10 mouse cellular contexts compared by ENCODE assay signal in genomic region chr12:102305069-102305836, GRCm38 (mm10). TPM values are rescaled to one million over a fixed set of nuclear protein-coding genes. Genes with fewer than 3 reads are reported as not detected.
DNase-seq lines count a peak whose midpoint lies in the region; ATAC-seq lines count a peak whose summit lies in the region.
"Had no signal": no experiment of that assay in that cellular context is flagged by ENCODE, and none has a peak within 500 bp of the region (broad histone marks: within the 10 kb centered on the region; RNA-seq: fewer than 3 reads in every experiment).

No protein-coding gene starts in this region.

- no peak overlapping the region for H3K4me2 ChIP-seq in hindbrain, embryonic 15.5 days
- no peak overlapping the region for H3K4me2 ChIP-seq in hindbrain, embryonic 11.5 days (replicated peaks; ENCODE audit: low read depth, low read length)
- H3K4me2 ChIP-seq in midbrain, embryonic 15.5 days = no peak overlapping the region
- no peak overlapping the region for H3K4me2 ChIP-seq in midbrain, embryonic 13.5 days (replicated peaks)
- no peak overlapping the region for H3K4me2 ChIP-seq in intestine, embryonic 14.5 days (ENCODE audit: low read length)
- no peak overlapping the region for H3K4me2 ChIP-seq in liver, embryonic 16.5 days (ENCODE audit: low read depth, low read length)
- H3K4me2 ChIP-seq: limb, embryonic 13.5 days had no signal

- no peaks in the 10 kb centered on the region for H3K27me3 ChIP-seq in hindbrain, embryonic 15.5 days
- H3K27me3 ChIP-seq in hindbrain, embryonic 11.5 days (ENCODE audit: control insufficient read depth, insufficient read depth, low read length) = no peaks in the 10 kb centered on the region
- no peaks in the 10 kb centered on the region for H3K27me3 ChIP-seq in midbrain, embryonic 15.5 days (replicated peaks)
- H3K27me3 ChIP-seq in midbrain, embryonic 13.5 days = no peaks in the 10 kb centered on the region
- no peaks in the 10 kb centered on the region for H3K27me3 ChIP-seq in intestine, embryonic 14.5 days (replicated peaks; ENCODE audit: control insufficient read depth, insufficient read depth, low read length)
- no peaks in the 10 kb centered on the region for H3K27me3 ChIP-seq in liver, embryonic 16.5 days (ENCODE audit: control insufficient read depth, insufficient read depth, low read depth, low read length)
- H3K27me3 ChIP-seq: limb, embryonic 13.5 days had no signal

- no peak for DNase-seq in hindbrain, embryonic 11.5 days (ENCODE audit: low spot score)
- no peak for DNase-seq in intestine, embryonic 14.5 days (ENCODE audit: low spot score)
- no peak for DNase-seq in left cerebral cortex, postnatal 25 days (ENCODE audit: low spot score in 2 of 2)
- DNase-seq in right cerebral cortex, postnatal 14 days = no peak
- DNase-seq: thymus, adult 2 months had no signal

- no peak for ATAC-seq in hindbrain, embryonic 15.5 days (ENCODE audit: low FRiP score, low read depth)
- ATAC-seq in hindbrain, embryonic 11.5 days (ENCODE audit: low FRiP score) = no peak
- 0 out of 2 replicates have a peak, but pooled peaks have one; percentile 16 for ATAC-seq in midbrain, embryonic 15.5 days (replicated peaks)
- ATAC-seq in midbrain, embryonic 13.5 days = no peak
- ATAC-seq in intestine, embryonic 14.5 days (replicated peaks; ENCODE audit: low FRiP score, low TSS enrichment, low read depth) = no peak
- ATAC-seq in liver, embryonic 16.5 days (ENCODE audit: low read depth) = peak; percentile 77

- 47% methylated on average over 10 of the region's 10 CpGs for WGBS in hindbrain, embryonic 15.5 days
- 58% methylated on average over 10 of the region's 10 CpGs for WGBS in hindbrain, embryonic 11.5 days
- WGBS in midbrain, embryonic 15.5 days = 61% methylated on average over 10 of the region's 10 CpGs
- 70% methylated on average over 10 of the region's 10 CpGs for WGBS in midbrain, embryonic 13.5 days
- 49% methylated on average over 10 of the region's 10 CpGs for whole genome bisulfite sequencing in intestine, embryonic 14.5 days
- WGBS in liver, embryonic 16.5 days (ENCODE audit: insufficient replicate concordance) = 44% methylated on average over 10 of the region's 10 CpGs

- H3K4me1 ChIP-seq in hindbrain, embryonic 15.5 days (replicated peaks) = peaks cover 52% of the 10 kb centered on the region
- H3K4me1 ChIP-seq in hindbrain, embryonic 11.5 days (replicated peaks; ENCODE audit: control insufficient read depth, insufficient read depth, low read length) = 0 out of 2 replicates have a peak, but pooled peaks cover 2% of the 10 kb centered on the region
- H3K4me1 ChIP-seq in midbrain, embryonic 15.5 days = peaks cover 13% of the 10 kb centered on the region
- peaks cover 23% of the 10 kb centered on the region for H3K4me1 ChIP-seq in midbrain, embryonic 13.5 days (replicated peaks)
- H3K4me1 ChIP-seq in intestine, embryonic 14.5 days (replicated peaks; ENCODE audit: control insufficient read depth, insufficient read depth, low read length) = peaks cover 55% of the 10 kb centered on the region
- peaks cover 50% of the 10 kb centered on the region for H3K4me1 ChIP-seq in liver, embryonic 16.5 days (ENCODE audit: control insufficient read depth, low read depth, low read length)

- no peaks in the 10 kb centered on the region for H3K36me3 ChIP-seq in hindbrain, embryonic 15.5 days
- H3K36me3 ChIP-seq in hindbrain, embryonic 11.5 days (ENCODE audit: control insufficient read depth, insufficient read depth, low read length) = no peaks in the 10 kb centered on the region
- H3K36me3 ChIP-seq in midbrain, embryonic 15.5 days (replicated peaks) = no peaks in the 10 kb centered on the region
- H3K36me3 ChIP-seq in midbrain, embryonic 13.5 days = no peaks in the 10 kb centered on the region
- no peaks in the 10 kb centered on the region for H3K36me3 ChIP-seq in intestine, embryonic 14.5 days (ENCODE audit: control insufficient read depth, insufficient read depth, low read length)
- H3K36me3 ChIP-seq in liver, embryonic 16.5 days (ENCODE audit: control insufficient read depth, insufficient read depth) = no peaks in the 10 kb centered on the region
- H3K36me3 ChIP-seq: limb, embryonic 13.5 days had no signal

- no peak overlapping the region for H3K9ac ChIP-seq in hindbrain, embryonic 15.5 days
- H3K9ac ChIP-seq in hindbrain, embryonic 11.5 days (ENCODE audit: low read depth, low read length) = no peak overlapping the region
- H3K9ac ChIP-seq in midbrain, embryonic 15.5 days = no peak overlapping the region
- H3K9ac ChIP-seq in midbrain, embryonic 13.5 days (replicated peaks) = no peak overlapping the region
- H3K9ac ChIP-seq in intestine, embryonic 14.5 days (ENCODE audit: low read length) = no peak overlapping the region
- no peak overlapping the region for H3K9ac ChIP-seq in liver, embryonic 16.5 days (ENCODE audit: low read depth, low read length)
- H3K9ac ChIP-seq: limb, embryonic 13.5 days had no signal

- intact Hi-C loops in left cerebral cortex, postnatal 25 days (cut with DNase I) = loop anchor here (2.0 kb wide), 1 partner anchor 114 kb away; no protein-coding TSS in a partner anchor

- 0 out of 2 replicates have a peak overlapping the region, but pooled peaks have one; percentile 9 for H3K27ac ChIP-seq in hindbrain, embryonic 15.5 days (replicated peaks)
- no peak overlapping the region for H3K27ac ChIP-seq in hindbrain, embryonic 11.5 days (ENCODE audit: low read depth, low read length)
- no peak overlapping the region for H3K27ac ChIP-seq in midbrain, embryonic 15.5 days
- no peak overlapping the region for H3K27ac ChIP-seq in midbrain, embryonic 13.5 days
- H3K27ac ChIP-seq in intestine, embryonic 14.5 days (ENCODE audit: low read depth) = peak overlapping the region; percentile 48
- H3K27ac ChIP-seq in liver, embryonic 16.5 days (ENCODE audit: low read length) = peak overlapping the region; percentile 62
- H3K27ac ChIP-seq: limb, embryonic 13.5 days had no signal

- no peaks in the 10 kb centered on the region for H3K9me3 ChIP-seq in hindbrain, embryonic 15.5 days
- no peaks in the 10 kb centered on the region for H3K9me3 ChIP-seq in hindbrain, embryonic 11.5 days (ENCODE audit: control insufficient read depth, low read length)
- H3K9me3 ChIP-seq in midbrain, embryonic 15.5 days = no peaks in the 10 kb centered on the region
- H3K9me3 ChIP-seq in midbrain, embryonic 13.5 days = no peaks in the 10 kb centered on the region
- no peaks in the 10 kb centered on the region for H3K9me3 ChIP-seq in intestine, embryonic 14.5 days (ENCODE audit: control insufficient read depth, low read length)
- no peaks in the 10 kb centered on the region for H3K9me3 ChIP-seq in liver, embryonic 16.5 days (replicated peaks; ENCODE audit: control insufficient read depth, low read length)
- H3K9me3 ChIP-seq: limb, embryonic 13.5 days had no signal

- no peak overlapping the region for H3K4me3 ChIP-seq in hindbrain, embryonic 15.5 days
- no peak overlapping the region for H3K4me3 ChIP-seq in hindbrain, embryonic 11.5 days (ENCODE audit: low read depth, low read length)
- H3K4me3 ChIP-seq in midbrain, embryonic 15.5 days = no peak overlapping the region
- no peak overlapping the region for H3K4me3 ChIP-seq in midbrain, embryonic 13.5 days (replicated peaks)
- H3K4me3 ChIP-seq in intestine, embryonic 14.5 days (ENCODE audit: low read depth, low read length) = no peak overlapping the region
- H3K4me3 ChIP-seq in liver, embryonic 16.5 days (ENCODE audit: low read depth, low read length) = no peak overlapping the region
- H3K4me3 ChIP-seq: limb, embryonic 13.5 days had no signal

RNA-seq across cellular contexts. Expression of gene Rin3, which starts 22.4 kb away (rescaled TPM):
- polyA plus RNA-seq in hindbrain, embryonic 15.5 days (2015; fragmentation: Nextera tagmentation; extraction: Ambion mirVana) = 2.8 and 3.3 TPM in 2 replicates
- 3.1 and 5.0 TPM in 2 replicates for polyA plus RNA-seq in hindbrain, embryonic 11.5 days (2014; fragmentation: Nextera tagmentation; extraction: Ambion mirVana)
- 2.4 and 2.8 TPM in 2 replicates for polyA plus RNA-seq in midbrain, embryonic 15.5 days (2015; fragmentation: Nextera tagmentation; extraction: Ambion mirVana)
- polyA plus RNA-seq in midbrain, embryonic 13.5 days (2015; fragmentation: Nextera tagmentation; extraction: Ambion mirVana) = 3.4 and 3.7 TPM in 2 replicates
- 13.4 and 14.6 TPM in 2 replicates for polyA plus RNA-seq in intestine, embryonic 14.5 days (2014; fragmentation: Nextera tagmentation; extraction: Ambion mirVana)
- 7.2 and 9.2 TPM in 2 replicates for polyA plus RNA-seq in liver, embryonic 16.5 days (2015; fragmentation: Nextera tagmentation; extraction: Ambion mirVana)
- total RNA-seq in left cerebral cortex, postnatal 25 days (2021) = 1 to 10 TPM; 2.7 to 3.1 TPM

Comparison
In these comparisons a context has a peak if more than half of its experiments do, and no peak if none do; other contexts are left out.
1. ATAC-seq: peak in midbrain, embryonic 15.5 days (single experiment) and liver, embryonic 16.5 days (single experiment); none in hindbrain, embryonic 15.5 days (single experiment), hindbrain, embryonic 11.5 days (single experiment), midbrain, embryonic 13.5 days (single experiment) and intestine, embryonic 14.5 days (single experiment).
2. H3K27ac ChIP-seq: peak in hindbrain, embryonic 15.5 days (single experiment), intestine, embryonic 14.5 days (single experiment) and liver, embryonic 16.5 days (single experiment); none in hindbrain, embryonic 11.5 days (single experiment), midbrain, embryonic 15.5 days (single experiment) and midbrain, embryonic 13.5 days (single experiment).